Mouse (Mus musculus): ENCODE measurements around the gene Gpr39.

GRCm38 (mm10) chr1:125702326-125702725 is 25.5 kb downstream of the Gpr39 start:
- no peak for TF ChIP-seq POLR2A (IDR thresholded peaks at IDR 0.05; ENCODE audit: borderline replicate concordance, insufficient read depth, low read length)
- no peak for TF ChIP-seq CTCF (IDR thresholded peaks at IDR 0.05; ENCODE audit: borderline replicate concordance, insufficient read depth, low read depth, low read length)
